ENCODE assay signal across 20 mouse cellular contexts in the genomic region with DNA sequence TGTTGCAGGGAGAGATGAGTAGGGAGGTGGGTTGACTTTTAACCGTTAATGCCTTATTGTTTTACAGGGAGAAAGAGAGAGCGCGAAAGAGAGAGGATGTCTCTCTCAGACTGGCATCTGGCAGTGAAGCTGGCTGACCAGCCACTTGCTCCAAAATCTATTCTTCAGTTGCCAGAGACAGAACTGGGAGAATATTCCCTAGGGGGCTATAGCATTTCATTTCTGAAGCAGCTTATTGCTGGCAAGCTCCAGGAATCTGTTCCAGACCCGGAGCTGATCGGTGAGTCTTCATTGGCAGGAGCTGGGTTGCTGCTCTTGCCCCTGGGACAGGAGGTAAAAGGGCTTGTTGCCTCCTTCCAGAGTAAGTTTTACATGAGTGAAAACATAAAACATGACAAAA.
"Had no signal": no experiment of that assay in that cellular context is flagged by ENCODE, and none has a peak within 500 bp of the region (broad histone marks: within the 10 kb centered on the region; RNA-seq: fewer than 3 reads in every experiment).

No protein-coding gene starts in this region.

- H3K4me2 ChIP-seq: limb, embryonic 15.5 days; stomach, embryonic 15.5 days had no signal

- H3K4me3 ChIP-seq: limb, embryonic 12.5 days; limb, embryonic 15.5 days; stomach, embryonic 15.5 days had no signal

- H3K9me3 ChIP-seq: limb, embryonic 12.5 days; limb, embryonic 15.5 days; midbrain, embryonic 10.5 days; midbrain, embryonic 13.5 days; neural tube, embryonic 13.5 days; stomach, embryonic 15.5 days had no signal

- ATAC-seq: midbrain, embryonic 13.5 days; midbrain, embryonic 16.5 days had no signal

- H3K36me3 ChIP-seq: stomach, embryonic 15.5 days had no signal

- H3K27ac ChIP-seq: limb, embryonic 12.5 days; limb, embryonic 15.5 days; midbrain, embryonic 10.5 days; midbrain, embryonic 13.5 days; neural tube, embryonic 13.5 days; stomach, embryonic 15.5 days had no signal

- H3K9ac ChIP-seq: limb, embryonic 12.5 days; limb, embryonic 15.5 days; midbrain, embryonic 13.5 days; neural tube, embryonic 13.5 days; stomach, embryonic 15.5 days had no signal

- DNase-seq: kidney, adult 9 months; kidney, postnatal 14 days; kidney, postnatal 4 days; left cerebral cortex, postnatal 4 days; lung, adult 2 months; lung, postnatal 14 days; lung, postnatal 4 days; retina, postnatal 1 day; right cerebral cortex, postnatal 25 days; spleen, adult 18-20 months; thymus, adult 2 months; thymus, postnatal 14 days; thymus, postnatal 4 days had no signal

- H3K27me3 ChIP-seq: limb, embryonic 12.5 days; limb, embryonic 15.5 days; midbrain, embryonic 13.5 days; neural tube, embryonic 13.5 days; stomach, embryonic 15.5 days had no signal
